Mouse (Mus musculus): ENCODE measurements at regions not wholly inside any gene's neighbourhood (a gene's known extent, or its start where the extent isn't known, plus 50 kb on each side); places are given as distances from the start of the nearest gene placed in this dataset.

GRCm38 (mm10) chr5:16999183-16999582, 207.6 kb downstream of the Gm28710 start:
- TF ChIP-seq FOSL1 (IDR thresholded peaks at IDR 0.05; ENCODE audit: insufficient read depth, low read length, poor library complexity, severe bottlenecking) (no peak), CTCF (IDR thresholded peaks at IDR 0.05; ENCODE audit: control insufficient read depth, insufficient read depth, insufficient read length) (no peak), MYOD1 (IDR thresholded peaks at IDR 0.05; ENCODE audit: control insufficient read depth, insufficient read length, low read depth) (no peak), MYOG (IDR thresholded peaks at IDR 0.05; ENCODE audit: control insufficient read depth, extremely low read depth, insufficient read length) (no peak), MAX (IDR thresholded peaks at IDR 0.05) (no peak)
